Mouse (Mus musculus): ENCODE results near the gene E330034G19Rik.
A peak's percentile ranks its signal among the peaks of the same experiment; 100 is the strongest.
"Not testable (repeated sequence)": the region's sequence is repeated elsewhere in the genome, so short reads cannot be mapped to it uniquely, and the experiment has no call there.

The E330034G19Rik gene

GRCm38 (mm10) chr14:24311110-24311509 is 18.1 kb downstream of the E330034G19Rik start:
- peak; percentile 57 to 89 for DNase-seq (ENCODE audit: inconsistent age in 2 of 2, low spot score in 1 of 2)

GRCm38 (mm10) chr14:24347007-24347406 is 54.0 kb downstream of the E330034G19Rik start:
- DNase-seq (ENCODE audit: inconsistent age in 2 of 2, low spot score in 1 of 2) = not testable (repeated sequence)

GRCm38 (mm10) chr14:24358295-24358951 is 65.4 kb downstream of the E330034G19Rik start:
- peak; percentile 54 to 80 for DNase-seq (ENCODE audit: inconsistent age in 2 of 2, low spot score in 1 of 2)
